Mouse (Mus musculus): ENCODE data around the gene Rsbn1. TPM values are rescaled to one million over a fixed set of nuclear protein-coding genes. Genes with fewer than 3 reads are reported as not detected.

Gene Rsbn1
- polyA plus RNA-seq, 1 experiment from 2014 or later = 21.1 TPM

DNA sequence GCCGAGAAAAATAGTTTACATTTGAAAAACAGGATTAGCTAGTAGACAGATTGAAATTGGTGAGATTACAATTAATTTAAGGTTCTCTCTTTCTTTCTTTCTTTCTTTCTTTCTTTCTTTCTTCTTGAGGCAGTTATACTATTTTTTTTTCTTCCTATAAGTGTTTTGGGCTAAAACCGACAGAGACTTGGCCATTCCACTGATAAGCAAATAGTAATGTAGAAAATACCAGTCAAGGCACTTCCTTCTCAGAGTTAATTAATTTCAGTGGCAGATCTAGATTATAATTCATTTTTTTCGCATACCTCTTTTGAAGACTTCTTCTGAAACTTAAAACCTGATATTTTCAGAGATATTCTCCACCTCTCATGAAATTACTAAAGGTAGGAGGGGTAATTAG, 11.4 kb downstream of the Rsbn1 start:
- peaks cover 16% of the 10 kb centered on the region for H3K4me1 ChIP-seq (replicated peaks; ENCODE audit: control insufficient read depth, insufficient read depth, low read length)
- no peak overlapping the region for H3K27ac ChIP-seq (ENCODE audit: low read length)
- no peak overlapping the region for H3K4me2 ChIP-seq (ENCODE audit: low read length)
- H3K4me3 ChIP-seq (replicated peaks; ENCODE audit: low read length) = no peak overlapping the region
- H3K27me3 ChIP-seq (replicated peaks; ENCODE audit: control insufficient read depth, insufficient read depth, low read length) = no peaks in the 10 kb centered on the region
- ATAC-seq = no peak
- WGBS = 41% methylated on average over 3 of the region's 3 CpGs
- no peaks in the 10 kb centered on the region for H3K9me3 ChIP-seq (ENCODE audit: control insufficient read depth, low read length)
- H3K9ac ChIP-seq (replicated peaks; ENCODE audit: low read depth, low read length) = no peak overlapping the region
- 0 out of 2 replicates have a peak, but pooled peaks cover 3% of the 10 kb centered on the region for H3K36me3 ChIP-seq (ENCODE audit: control insufficient read depth, insufficient read depth)

DNA sequence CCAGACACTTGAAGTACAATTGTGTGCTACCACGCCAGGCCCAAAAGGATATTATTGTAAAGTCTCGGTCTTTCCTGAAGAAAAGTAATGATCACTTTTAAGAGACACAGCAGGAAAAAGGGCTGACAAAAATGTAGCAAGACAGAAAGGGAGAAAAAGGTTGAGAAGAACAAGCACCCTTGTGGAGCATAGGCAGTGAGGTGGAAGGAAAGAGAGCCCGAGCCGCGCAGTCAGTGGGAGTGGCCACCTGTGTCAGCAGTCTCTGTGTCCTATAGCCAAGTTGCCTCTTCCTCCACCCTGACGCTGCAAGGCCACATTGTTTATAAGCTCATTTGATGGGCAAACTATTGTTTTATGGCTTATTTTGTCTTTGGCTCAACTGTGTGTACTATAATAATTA, 13.6 kb downstream of the Rsbn1 start:
- H3K4me2 ChIP-seq (ENCODE audit: low read length) = peak overlapping the region; percentile 2; the same call in 1 of the 2 replicates
- 21% methylated on average over 6 of the region's 6 CpGs for WGBS
- no peak for ATAC-seq

DNA sequence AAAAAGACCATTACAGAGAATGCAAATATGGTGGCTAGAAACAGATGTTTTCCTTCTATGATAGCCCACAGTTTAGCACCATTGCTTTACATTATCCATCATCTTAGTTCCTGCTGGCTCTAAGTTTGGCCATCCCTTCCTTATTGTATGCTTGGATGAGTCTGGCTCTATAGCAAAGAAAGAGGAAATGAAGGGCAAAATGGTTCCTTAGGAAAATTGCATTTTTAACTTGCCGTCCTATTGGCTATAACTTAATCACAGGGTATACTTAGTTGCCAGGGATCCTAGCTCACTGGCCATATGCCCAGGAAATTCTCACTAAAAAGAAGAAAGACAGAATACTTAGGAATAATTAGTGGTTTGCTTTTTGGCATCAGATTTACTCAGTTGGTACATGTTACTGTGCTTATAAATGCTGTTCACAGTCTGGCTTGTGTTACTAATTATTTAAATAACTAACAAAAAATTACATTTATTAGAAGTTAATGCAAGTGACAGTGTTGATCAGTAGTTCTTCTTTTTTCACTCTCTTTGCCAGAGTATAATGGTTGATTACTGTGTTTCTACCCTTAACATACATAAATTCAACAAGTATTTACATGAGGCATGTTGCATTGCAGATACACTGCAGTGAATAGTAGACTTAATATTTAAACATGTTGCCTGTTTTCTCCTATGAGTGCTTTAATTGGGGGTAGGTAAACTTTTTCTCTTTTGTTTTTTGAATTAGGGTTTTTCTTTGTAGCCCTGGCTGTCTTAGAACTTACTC, 31.1 kb downstream of the Rsbn1 start:
- Histone ChIP-seq H3K4me3 (replicated peaks; ENCODE audit: low read length) (no peak overlapping the region), H3K9me3 (ENCODE audit: control insufficient read depth, low read length) (0 out of 2 replicates have a peak, but pooled peaks cover 2% of the 10 kb centered on the region), H3K4me1 (replicated peaks; ENCODE audit: control insufficient read depth, insufficient read depth, low read length) (peaks cover 15% of the 10 kb centered on the region), H3K4me2 (ENCODE audit: low read length) (no peak overlapping the region), H3K36me3 (ENCODE audit: control insufficient read depth, insufficient read depth) (no peaks in the 10 kb centered on the region), H3K27ac (ENCODE audit: low read length) (peak overlapping the region; percentile 66), H3K9ac (replicated peaks; ENCODE audit: low read depth, low read length) (no peak overlapping the region), H3K27me3 (replicated peaks; ENCODE audit: control insufficient read depth, insufficient read depth, low read length) (no peaks in the 10 kb centered on the region)
- 9% methylated on average over 1 of the region's 1 CpGs for whole genome bisulfite sequencing
- peak; percentile 93 for ATAC-seq

More for the DNA sequence above, 13.6 kb downstream of the Rsbn1 start:
- peaks cover 11% of the 10 kb centered on the region for H3K4me1 ChIP-seq (replicated peaks; ENCODE audit: control insufficient read depth, insufficient read depth, low read length)
- H3K27me3 ChIP-seq (replicated peaks; ENCODE audit: control insufficient read depth, insufficient read depth, low read length) = no peaks in the 10 kb centered on the region
- 0 out of 2 replicates have a peak, but pooled peaks cover 3% of the 10 kb centered on the region for H3K36me3 ChIP-seq (ENCODE audit: control insufficient read depth, insufficient read depth)
- no peaks in the 10 kb centered on the region for H3K9me3 ChIP-seq (ENCODE audit: control insufficient read depth, low read length)
- no peak overlapping the region for H3K9ac ChIP-seq (replicated peaks; ENCODE audit: low read depth, low read length)
- no peak overlapping the region for H3K4me3 ChIP-seq (replicated peaks; ENCODE audit: low read length)
- no peak overlapping the region for H3K27ac ChIP-seq (ENCODE audit: low read length)

DNA sequence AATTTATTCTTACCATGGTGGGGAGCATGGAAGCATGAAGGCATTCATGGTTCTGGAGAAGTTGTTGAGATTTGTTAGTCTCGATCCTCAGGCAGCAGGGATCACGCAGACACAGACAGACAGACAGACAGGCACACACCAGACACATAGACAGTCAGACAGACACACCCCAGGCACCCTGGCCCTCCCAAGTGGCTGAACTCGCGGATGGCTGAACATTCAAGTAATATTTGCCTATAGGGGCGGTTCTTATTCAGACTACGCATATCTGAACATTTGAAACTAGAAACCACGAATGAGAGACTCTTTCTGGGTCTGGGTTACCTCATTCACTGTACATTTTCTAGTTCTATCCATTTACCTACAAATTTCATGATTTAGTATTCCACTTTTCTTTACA, 34.7 kb downstream of the Rsbn1 start:
- no peaks in the 10 kb centered on the region for H3K36me3 ChIP-seq (ENCODE audit: control insufficient read depth, insufficient read depth)
- no peak overlapping the region for H3K9ac ChIP-seq (replicated peaks; ENCODE audit: low read depth, low read length)
- no peaks in the 10 kb centered on the region for H3K27me3 ChIP-seq (replicated peaks; ENCODE audit: control insufficient read depth, insufficient read depth, low read length)
- no peak overlapping the region for H3K4me2 ChIP-seq (ENCODE audit: low read length)
- no peak overlapping the region for H3K4me3 ChIP-seq (replicated peaks; ENCODE audit: low read length)
- 0 out of 2 replicates have a peak, but pooled peaks cover 2% of the 10 kb centered on the region for H3K9me3 ChIP-seq (ENCODE audit: control insufficient read depth, low read length)
- no peak overlapping the region for H3K27ac ChIP-seq (ENCODE audit: low read length)
- no peak for ATAC-seq
- peaks cover 15% of the 10 kb centered on the region for H3K4me1 ChIP-seq (replicated peaks; ENCODE audit: control insufficient read depth, insufficient read depth, low read length)
- WGBS = 88% methylated on average over 7 of the region's 7 CpGs

DNA sequence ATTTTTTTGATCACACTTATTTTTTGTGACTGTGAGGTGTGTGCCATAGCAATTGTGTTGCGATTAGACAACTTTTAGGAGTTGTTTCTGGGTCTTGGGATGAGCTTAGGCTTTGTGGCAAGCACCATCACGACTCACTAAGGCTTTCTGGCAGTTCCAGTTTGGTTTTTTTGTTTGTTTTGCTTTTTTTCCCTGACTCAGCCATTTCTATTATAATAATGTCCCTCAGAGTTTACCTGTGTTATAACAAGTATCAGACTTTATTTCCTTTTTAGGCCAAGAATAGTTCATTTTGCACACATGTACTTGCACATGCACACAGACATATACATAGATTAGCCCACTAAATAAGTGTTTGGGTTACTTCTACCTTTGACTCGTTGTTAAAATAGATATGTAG, 46.7 kb downstream of the Rsbn1 start:
- no peak for ATAC-seq
- Histone ChIP-seq H3K9ac (replicated peaks; ENCODE audit: low read depth, low read length) (no peak overlapping the region), H3K4me1 (replicated peaks; ENCODE audit: control insufficient read depth, insufficient read depth, low read length) (no peaks in the 10 kb centered on the region), H3K36me3 (ENCODE audit: control insufficient read depth, insufficient read depth) (peaks cover 4% of the 10 kb centered on the region), H3K4me2 (ENCODE audit: low read length) (no peak overlapping the region), H3K9me3 (ENCODE audit: control insufficient read depth, low read length) (no peaks in the 10 kb centered on the region), H3K27ac (ENCODE audit: low read length) (no peak overlapping the region), H3K4me3 (replicated peaks; ENCODE audit: low read length) (no peak overlapping the region), H3K27me3 (replicated peaks; ENCODE audit: control insufficient read depth, insufficient read depth, low read length) (no peaks in the 10 kb centered on the region)
- WGBS = 94% methylated on average over 3 of the region's 3 CpGs

DNA sequence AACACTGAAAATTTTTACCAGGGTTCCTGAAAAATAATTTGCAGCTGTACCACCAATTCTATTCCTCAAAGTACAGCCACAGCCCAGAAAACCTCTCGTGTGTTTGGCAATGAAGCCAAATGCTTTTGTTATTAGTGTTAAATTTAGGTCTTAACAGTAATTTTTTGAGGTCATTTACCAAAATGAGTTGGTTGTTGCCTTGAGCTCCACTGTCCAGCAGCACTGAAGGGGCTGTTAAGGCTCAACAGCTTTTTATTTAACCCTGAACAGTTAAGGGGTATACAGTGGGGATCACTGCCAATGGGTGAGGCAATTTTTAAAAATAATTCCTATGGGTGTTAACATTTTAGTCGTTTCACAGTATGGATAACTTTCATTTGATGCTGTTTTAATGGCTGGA, 53.3 kb downstream of the Rsbn1 start:
- peak overlapping the region; percentile 86 for H3K4me2 ChIP-seq (ENCODE audit: low read length)
- H3K27ac ChIP-seq (ENCODE audit: low read length) = no peak overlapping the region

DNA sequence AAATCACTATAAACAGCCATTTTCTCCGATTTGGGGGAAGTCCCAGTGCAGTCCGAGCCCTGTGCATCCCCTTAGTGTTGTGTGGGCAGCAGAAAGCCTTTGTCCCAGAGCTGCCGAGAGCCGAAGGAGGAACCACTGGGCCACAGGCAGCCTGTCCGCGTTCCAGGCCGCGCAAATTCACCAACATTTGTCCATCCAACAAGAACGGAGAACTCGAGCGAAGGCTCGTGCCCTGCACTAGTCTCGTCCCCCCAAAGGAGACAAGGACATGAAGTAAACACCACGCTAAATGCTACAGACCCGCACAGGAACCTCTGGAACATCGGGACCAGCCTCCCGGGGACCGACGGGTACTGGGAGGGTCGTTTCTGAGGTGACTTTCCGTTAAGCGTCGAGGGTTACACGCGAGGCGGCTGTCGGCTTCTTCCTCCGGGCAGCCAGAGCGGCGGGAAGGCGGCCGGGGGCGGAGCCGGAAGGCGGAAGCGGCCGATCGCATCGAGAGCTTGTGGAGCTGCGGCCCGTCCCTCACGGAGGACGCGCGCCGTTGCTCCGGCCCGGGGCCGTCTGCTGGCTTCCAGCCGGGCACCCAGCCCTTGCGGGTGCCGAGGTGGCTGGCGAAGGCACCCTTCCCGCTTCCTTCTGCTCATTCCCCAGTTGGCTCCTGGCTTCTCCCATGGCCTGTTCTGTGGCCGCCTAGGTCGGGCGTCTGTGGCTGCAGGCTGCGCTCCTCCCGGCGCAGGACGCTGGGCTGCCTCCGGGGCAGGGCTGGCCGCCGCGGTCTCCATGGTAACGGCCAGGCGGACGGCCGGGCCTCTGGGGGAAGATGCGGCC, 54.2 kb downstream of the Rsbn1 start, which contains the start of gene Phtf1:
TSS of gene Phtf1 (plus strand) at position 250 of the 831 bp plus-strand sequence.
- Histone ChIP-seq H3K4me2 (ENCODE audit: low read length) (peak within 1 kb of the TSS; percentile 86), H3K27me3 (replicated peaks; ENCODE audit: control insufficient read depth, insufficient read depth, low read length) (no peaks in the 10 kb centered on the region), H3K9me3 (ENCODE audit: control insufficient read depth, low read length) (no peaks in the 10 kb centered on the region), H3K9ac (replicated peaks; ENCODE audit: low read depth, low read length) (peak within 1 kb of the TSS; percentile 98), H3K36me3 (ENCODE audit: control insufficient read depth, insufficient read depth) (peaks cover 9% of the 10 kb centered on the region), H3K27ac (ENCODE audit: low read length) (peak within 1 kb of the TSS; percentile 96), H3K4me3 (replicated peaks; ENCODE audit: low read length) (peak within 1 kb of the TSS; percentile 96), H3K4me1 (replicated peaks; ENCODE audit: control insufficient read depth, insufficient read depth, low read length) (peaks cover 12% of the 10 kb centered on the region)
- under 1% methylated on average over 67 of the region's 70 CpGs for WGBS
- peak; percentile 96 for ATAC-seq

More for the DNA sequence above, 53.3 kb downstream of the Rsbn1 start:
- Histone ChIP-seq H3K4me3 (replicated peaks; ENCODE audit: low read length) (peak overlapping the region; percentile 96), H3K36me3 (ENCODE audit: control insufficient read depth, insufficient read depth) (peaks cover 6% of the 10 kb centered on the region), H3K9ac (replicated peaks; ENCODE audit: low read depth, low read length) (peak overlapping the region; percentile 98), H3K27me3 (replicated peaks; ENCODE audit: control insufficient read depth, insufficient read depth, low read length) (no peaks in the 10 kb centered on the region), H3K9me3 (ENCODE audit: control insufficient read depth, low read length) (no peaks in the 10 kb centered on the region), H3K4me1 (replicated peaks; ENCODE audit: control insufficient read depth, insufficient read depth, low read length) (peaks cover 12% of the 10 kb centered on the region)
- ATAC-seq = no peak
- WGBS = 13% methylated on average over 2 of the region's 2 CpGs

DNA sequence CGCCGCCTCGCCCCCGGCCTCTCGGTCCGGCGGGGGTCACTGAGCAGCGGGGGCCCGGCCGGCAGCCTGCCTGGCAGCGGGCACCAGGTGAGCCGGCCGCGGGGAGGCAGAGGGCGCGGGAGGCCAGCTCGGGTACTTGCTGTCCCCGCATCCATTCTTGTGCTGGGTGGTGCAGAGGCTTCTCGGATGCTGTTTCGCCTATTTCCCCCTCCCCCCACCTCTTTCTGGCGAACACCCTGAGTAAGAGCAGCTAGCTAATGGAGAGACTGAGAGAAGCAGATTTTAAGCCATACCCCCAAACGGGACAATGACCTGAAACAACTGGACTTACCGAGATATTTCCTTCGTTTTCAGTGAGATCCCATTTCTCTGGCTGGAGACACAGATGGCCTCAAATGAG, 54.8 kb downstream of the Rsbn1 start:
- H3K27ac ChIP-seq (ENCODE audit: low read length) = peak overlapping the region; percentile 96
- ATAC-seq = peak; percentile 74
- no peaks in the 10 kb centered on the region for H3K27me3 ChIP-seq (replicated peaks; ENCODE audit: control insufficient read depth, insufficient read depth, low read length)
- peak overlapping the region; percentile 98 for H3K9ac ChIP-seq (replicated peaks; ENCODE audit: low read depth, low read length)
- H3K9me3 ChIP-seq (ENCODE audit: control insufficient read depth, low read length) = no peaks in the 10 kb centered on the region
- H3K4me1 ChIP-seq (replicated peaks; ENCODE audit: control insufficient read depth, insufficient read depth, low read length) = peaks cover 12% of the 10 kb centered on the region
- peaks cover 5% of the 10 kb centered on the region; the same call in 1 of the 2 replicates for H3K36me3 ChIP-seq (ENCODE audit: control insufficient read depth, insufficient read depth)
- WGBS = 3% methylated on average over 23 of the region's 24 CpGs
- peak overlapping the region; percentile 86 for H3K4me2 ChIP-seq (ENCODE audit: low read length)
- H3K4me3 ChIP-seq (replicated peaks; ENCODE audit: low read length) = peak overlapping the region; percentile 96

DNA sequence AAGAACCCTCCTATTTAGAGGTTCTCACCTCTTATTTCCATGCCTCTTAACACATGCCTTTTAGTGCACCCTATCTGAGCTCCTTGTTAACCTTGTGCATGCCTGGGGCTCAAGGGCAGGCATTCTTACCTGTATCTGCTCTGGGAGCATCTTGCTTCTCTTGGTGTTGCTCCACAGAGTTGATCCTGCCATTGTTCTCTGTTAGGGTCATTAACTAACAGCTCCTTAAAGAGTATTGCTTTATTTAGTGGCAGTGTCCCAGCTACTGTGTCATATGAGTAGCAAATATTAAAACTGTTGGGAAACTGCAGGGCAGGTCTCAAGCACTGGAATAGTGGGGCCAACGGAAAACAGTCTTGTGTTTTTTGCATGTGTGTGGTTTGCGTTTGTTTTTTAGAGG, 57.2 kb downstream of the Rsbn1 start:
- Histone ChIP-seq H3K9me3 (ENCODE audit: control insufficient read depth, low read length) (no peaks in the 10 kb centered on the region), H3K4me2 (ENCODE audit: low read length) (no peak overlapping the region), H3K27me3 (replicated peaks; ENCODE audit: control insufficient read depth, insufficient read depth, low read length) (no peaks in the 10 kb centered on the region), H3K27ac (ENCODE audit: low read length) (no peak overlapping the region), H3K9ac (replicated peaks; ENCODE audit: low read depth, low read length) (no peak overlapping the region), H3K4me3 (replicated peaks; ENCODE audit: low read length) (no peak overlapping the region), H3K36me3 (ENCODE audit: control insufficient read depth, insufficient read depth) (peaks cover 8% of the 10 kb centered on the region; the same call in 1 of the 2 replicates), H3K4me1 (replicated peaks; ENCODE audit: control insufficient read depth, insufficient read depth, low read length) (peaks cover 12% of the 10 kb centered on the region)
- WGBS = 92% methylated on average over 2 of the region's 2 CpGs
- ATAC-seq = no peak

Measured in forebrain, embryonic 16.5 days (tissue).